Mouse (Mus musculus): ENCODE measurements around the gene Fbrsl1.
A peak's percentile ranks its signal among the peaks of the same experiment; 100 is the strongest.

Fbrsl1 gene

GRCm38 (mm10) chr5:110415022-110415421, 33.3 kb downstream of the Fbrsl1 start:
- no peak for DNase-seq (ENCODE audit: low read depth, low spot score)

DNA sequence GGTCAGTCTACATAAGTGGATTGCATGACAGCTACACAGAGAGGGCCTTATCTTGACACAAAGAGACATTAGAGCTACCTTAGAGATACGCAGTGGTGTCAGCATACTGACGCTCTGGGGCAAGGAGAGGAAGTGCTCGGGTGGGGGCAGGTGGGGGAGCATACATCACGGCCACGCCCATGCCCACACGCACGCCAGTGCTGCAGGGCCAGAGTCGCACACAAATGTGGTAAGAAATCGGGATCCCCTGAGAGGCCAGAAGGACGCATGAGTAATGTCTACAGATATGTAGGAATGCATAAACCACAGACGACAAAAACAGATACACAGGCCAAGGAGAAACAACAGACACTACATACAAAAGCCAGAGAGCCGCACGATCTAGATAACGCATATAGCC, 35.3 kb downstream of the Fbrsl1 start:
- DNase-seq (ENCODE audit: low read depth, low spot score), result no peak

DNA sequence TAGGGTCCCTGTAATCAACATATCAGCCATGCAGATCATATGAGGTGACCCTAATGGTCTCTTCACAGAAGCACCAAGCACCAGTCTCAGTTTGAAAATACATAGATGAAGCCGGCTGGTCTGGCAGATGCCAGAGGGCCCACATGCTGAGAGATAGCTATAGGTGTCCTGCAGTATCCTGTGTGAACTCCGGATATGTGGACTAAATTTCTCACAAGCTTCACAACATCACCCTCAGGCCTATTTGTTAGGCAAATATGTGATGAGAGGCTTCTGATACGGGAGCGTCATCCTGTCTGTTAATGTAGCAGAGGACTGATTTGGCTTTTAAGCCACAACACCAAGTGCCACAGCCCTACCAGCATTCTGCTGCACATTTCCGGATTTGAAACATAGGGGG, 37.9 kb downstream of the Fbrsl1 start:
- peak; percentile 56 for DNase-seq (ENCODE audit: low read depth, low spot score)

- no peak for DNase-seq (ENCODE audit: low read depth, low spot score)
These were observed 39.3 kb downstream of the Fbrsl1 start for GRCm38 (mm10) chr5:110408967-110409366.

DNA sequence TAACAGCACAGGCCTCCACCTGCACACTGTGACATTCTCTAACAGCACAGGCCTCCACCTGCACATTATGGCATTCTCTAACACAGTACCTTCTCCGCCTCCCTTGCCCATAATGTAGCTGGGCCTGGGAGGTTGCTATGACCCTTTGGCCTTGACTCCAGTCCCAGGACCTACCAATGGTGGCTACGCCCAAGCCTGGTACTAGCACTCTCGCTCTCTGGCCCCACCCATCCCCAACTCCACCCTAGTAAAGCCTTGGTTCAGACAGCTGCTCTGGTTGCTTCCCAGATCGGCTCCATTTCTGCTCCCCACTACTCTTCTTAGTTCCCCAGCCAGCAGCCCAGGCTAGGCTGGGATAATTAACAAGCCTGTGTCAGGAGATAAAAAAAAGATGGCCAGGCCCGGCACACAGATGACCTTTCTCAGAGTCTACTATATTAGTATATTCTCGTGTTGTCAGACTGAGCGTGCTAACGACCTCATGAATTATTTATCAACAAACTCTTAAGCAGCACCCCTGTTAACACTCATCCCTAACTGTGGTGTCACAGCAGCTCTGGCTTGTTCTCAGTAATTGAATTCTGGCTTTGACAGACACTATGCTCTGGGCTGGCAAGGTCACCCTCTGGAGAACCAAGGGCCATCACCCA, 42.1 kb downstream of the Fbrsl1 start:
- peak; percentile 73 for DNase-seq (ENCODE audit: low read depth, low spot score)

DNA sequence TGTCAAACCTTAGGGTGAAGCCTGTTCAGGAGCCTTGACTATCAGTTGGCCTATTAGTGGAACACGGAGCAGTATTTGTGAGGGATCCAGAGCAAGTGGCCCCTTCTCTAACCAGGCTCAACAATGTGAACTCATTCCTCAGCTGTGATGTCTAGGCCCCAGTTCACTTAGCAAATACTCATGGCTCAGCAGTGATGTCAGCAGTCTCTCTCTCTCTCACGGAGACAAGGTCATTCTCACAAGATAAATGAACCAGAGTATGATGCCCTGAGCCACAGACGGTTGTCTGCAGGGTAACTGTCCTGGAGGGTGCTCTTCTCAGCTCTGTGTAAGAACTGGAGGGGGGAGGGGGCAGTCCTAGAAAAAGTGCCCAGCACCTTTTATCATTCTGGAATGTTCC, 44.4 kb downstream of the Fbrsl1 start:
- DNase-seq (ENCODE audit: low read depth, low spot score), result no peak

DNA sequence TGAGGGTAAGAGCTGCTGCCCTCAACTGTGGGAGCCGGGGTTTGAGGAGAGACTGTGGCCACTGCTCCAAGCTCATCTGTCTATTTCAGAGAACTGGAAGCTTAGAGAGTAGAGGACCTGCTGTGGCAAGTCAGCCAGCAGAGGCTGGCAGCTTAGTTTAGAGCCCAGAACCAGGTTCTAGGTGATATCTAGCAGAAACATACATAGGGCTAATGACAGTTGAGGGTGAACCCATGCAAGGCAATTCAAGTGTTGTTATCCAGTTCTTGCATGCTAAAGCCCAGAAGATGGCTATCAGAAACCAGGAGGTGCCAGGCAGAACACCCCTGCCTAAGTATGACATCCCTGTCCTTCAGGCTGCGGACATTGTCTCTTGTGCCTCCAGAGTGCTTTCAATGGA, 45.7 kb downstream of the Fbrsl1 start:
- no peak for DNase-seq (ENCODE audit: low read depth, low spot score)

GRCm38 (mm10) chr5:110401101-110401500, 47.2 kb downstream of the Fbrsl1 start:
- no peak for DNase-seq (ENCODE audit: low read depth, low spot score)

DNA sequence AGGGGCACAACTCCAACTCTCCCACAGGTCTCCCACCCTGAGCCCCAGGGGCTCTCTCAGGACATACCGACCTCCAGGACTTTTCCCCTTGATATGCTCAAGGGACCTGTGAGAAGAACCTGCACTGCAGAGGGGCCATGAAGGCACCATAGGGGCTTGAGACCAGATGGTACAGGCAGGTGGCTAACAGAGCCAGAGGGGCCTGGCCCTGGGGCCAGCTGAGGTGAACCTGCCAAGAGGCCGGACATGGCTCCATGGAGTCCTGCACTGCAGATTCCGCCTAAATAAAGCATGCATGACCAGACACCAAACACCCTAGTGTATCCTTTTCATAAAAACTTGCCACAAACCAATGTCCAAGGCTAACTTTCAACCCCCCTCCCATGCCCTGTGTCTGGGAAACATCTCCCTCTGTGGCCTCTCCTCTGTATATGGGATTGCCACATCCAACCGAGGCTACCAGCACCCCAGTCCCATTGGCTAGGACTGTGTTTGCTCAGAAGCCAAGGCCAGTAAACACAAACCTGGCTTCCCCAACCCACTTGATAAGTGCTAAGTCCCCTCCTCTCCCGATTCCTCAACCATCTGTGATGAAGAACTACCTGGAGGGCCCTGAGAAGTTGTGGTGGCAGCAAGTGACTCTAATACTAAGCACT, 53.2 kb downstream of the Fbrsl1 start:
- DNase-seq (ENCODE audit: low read depth, low spot score), result no peak

DNA sequence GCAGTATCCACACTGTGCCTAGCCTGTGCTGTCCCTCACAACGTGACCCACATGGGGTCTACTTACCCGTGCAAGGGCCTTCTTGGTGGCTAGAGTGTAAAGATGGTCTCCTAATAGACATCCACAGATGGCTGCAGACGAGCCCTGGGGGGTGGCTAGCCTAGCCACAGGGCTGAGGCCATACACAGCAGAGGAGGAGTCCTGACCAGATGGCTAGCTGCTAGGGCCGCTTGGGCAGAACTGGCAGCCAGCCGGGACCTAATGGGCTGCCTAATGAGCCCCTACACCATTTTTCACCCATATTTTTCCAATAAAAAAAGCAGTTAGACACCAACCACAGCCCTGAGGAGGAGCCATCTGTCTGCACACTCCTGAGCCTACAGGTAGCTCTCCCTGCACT, 55.6 kb downstream of the Fbrsl1 start:
- DNase-seq (ENCODE audit: low read depth, low spot score), result no peak

GRCm38 (mm10) chr5:110390631-110391030, 57.7 kb downstream of the Fbrsl1 start:
- no peak for DNase-seq (ENCODE audit: low read depth, low spot score)

- DNase-seq (ENCODE audit: low read depth, low spot score), result no peak
These were observed 61.0 kb downstream of the Fbrsl1 start for GRCm38 (mm10) chr5:110387332-110387731.

GRCm38 (mm10) chr5:110386371-110387330, 61.7 kb downstream of the Fbrsl1 start:
- DNase-seq (ENCODE audit: low read depth, low spot score), result peak; percentile 73

DNA sequence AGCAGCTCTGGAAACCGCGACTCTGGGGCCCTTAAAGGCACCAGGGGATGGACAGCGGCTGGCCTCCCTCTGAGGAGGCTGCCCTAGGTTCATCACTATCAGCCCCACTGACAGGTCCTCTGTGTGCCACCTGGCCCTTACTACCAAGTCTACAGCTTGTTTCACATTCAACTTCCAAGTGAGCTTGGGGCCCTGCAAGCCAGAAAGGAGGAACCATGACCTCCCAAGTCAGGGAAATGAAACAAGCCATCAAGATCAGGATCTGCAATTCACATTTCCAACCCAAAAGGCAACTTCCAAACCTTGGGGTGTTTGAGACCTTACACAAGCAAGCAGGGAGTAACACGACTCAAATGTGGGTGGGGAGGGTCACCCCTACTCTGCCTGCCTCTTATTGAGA, 63.0 kb downstream of the Fbrsl1 start:
- DNase-seq (ENCODE audit: low read depth, low spot score), result no peak

- no peak for DNase-seq (ENCODE audit: low read depth, low spot score)
These were observed 63.8 kb downstream of the Fbrsl1 start for GRCm38 (mm10) chr5:110384491-110384890.

GRCm38 (mm10) chr5:110379823-110380222, 68.5 kb downstream of the Fbrsl1 start:
- no peak for DNase-seq (ENCODE audit: low read depth, low spot score)

- DNase-seq (ENCODE audit: low read depth, low spot score), result no peak
These were observed 69.2 kb downstream of the Fbrsl1 start for GRCm38 (mm10) chr5:110379086-110379485.

DNA sequence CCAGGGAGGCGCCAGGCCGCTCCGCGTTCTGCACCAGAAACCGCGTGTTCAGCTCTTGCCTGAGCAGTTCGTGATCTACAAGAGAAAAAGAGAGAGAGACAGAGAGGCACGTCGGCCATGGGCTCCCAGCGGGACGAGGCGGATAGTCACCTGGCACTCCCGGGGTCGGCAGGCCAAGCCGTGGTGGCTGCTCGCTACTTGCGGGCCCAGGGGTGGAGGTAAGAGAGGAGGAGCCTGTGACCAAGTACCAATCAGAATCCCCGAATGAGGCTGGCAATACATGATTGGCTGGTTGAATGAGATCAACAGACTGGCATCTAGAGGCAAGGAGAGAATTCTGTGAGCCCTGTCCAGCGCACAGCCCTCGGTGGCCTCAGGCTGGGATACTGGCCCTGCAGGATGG, 70.1 kb downstream of the Fbrsl1 start:
- DNase-seq (ENCODE audit: low read depth, low spot score), result peak; percentile 93

- DNase-seq (ENCODE audit: low read depth, low spot score), result peak; percentile 90
These were observed 71.4 kb downstream of the Fbrsl1 start for GRCm38 (mm10) chr5:110376802-110377433.

DNA sequence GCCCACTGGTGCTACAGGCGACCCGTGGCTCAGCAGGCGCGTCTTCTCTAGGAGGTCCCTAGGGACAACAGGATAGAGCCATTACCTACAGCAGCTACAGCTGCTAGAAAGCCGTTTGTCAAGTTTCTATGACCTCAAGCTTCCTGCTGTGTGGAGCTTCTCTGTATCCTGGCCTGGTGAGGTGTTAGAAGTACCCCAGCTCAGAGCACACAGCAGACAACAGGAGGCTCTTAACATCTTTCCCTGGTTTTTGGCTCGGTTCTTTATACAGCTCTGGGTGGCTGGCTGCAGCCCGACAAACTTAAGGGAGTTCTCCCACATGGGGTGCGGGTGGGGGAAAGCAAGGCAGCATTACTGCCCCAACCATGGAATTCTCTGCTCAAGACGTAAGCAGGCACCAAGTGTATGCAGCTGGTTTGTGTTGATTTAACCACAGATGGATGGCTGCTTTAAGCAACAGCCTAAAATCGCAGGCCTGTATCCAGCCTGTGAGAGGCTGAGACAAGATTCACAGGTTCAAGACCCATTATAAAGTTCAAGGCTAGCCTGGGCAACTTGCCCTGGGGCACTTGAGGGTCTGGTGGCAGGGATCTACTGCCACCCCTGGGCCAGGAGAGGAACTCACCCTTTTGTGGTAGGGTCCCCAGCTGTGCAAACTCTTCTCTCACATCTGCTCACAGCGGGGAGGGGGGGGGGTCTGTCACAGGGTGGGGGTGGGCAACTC, 84.3 kb downstream of the Fbrsl1 start:
- DNase-seq (ENCODE audit: low read depth, low spot score), result peak; percentile 78

DNA sequence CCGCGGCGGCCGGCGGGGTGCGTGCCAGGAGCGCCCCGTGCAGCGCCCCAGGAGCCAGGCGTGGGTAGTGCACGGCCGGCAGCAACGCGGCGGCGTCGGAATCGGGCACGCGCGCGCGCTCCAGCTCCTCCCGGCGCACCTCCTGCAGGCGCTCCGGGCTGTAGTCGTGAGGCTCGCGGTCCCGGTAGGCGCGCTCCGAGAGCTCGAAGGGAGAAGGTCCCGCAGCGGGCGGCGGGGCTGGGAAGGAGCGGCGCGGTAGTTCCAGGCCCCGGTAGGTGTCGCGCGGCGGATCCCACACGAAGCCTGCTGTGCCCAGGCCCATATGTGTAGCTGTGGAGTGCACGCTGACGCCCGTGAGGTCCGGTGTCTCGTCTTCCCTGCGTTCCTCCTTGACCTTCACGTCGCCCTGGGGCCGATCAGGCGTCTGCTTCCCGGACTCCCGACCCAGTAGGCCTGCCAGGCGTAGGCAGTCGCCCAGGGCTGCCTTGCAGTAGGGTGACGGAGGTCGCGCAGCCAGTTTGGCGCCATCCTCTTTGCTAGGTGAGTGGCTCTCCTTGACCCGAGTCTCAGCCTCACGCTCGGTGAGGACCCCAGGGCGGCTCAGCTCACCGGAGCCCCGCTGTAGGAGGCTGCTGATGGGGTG, 85.0 kb downstream of the Fbrsl1 start:
- peak; percentile 79 for DNase-seq (ENCODE audit: low read depth, low spot score)

Measured in R1 (cell line).